Mouse (Mus musculus) thymus, adult 2 months (tissue): ENCODE data around the gene Slc16a11. TPM values are rescaled to one million over a fixed set of nuclear protein-coding genes. Genes with fewer than 3 reads are reported as not detected.

ENCODE experiments used
- DNase-seq: peaks from one replicate; pipeline ENCODE4 v3.0.0; 2021
- H3K27ac ChIP-seq: fragments of 200-500 bp; 2 replicates; pipeline ENCODE4 v1.5.1; 2012; ENCODE audit warnings: low read length, control low read depth; ENCODE audit not compliant: control insufficient read depth, insufficient read depth
- H3K27me3 ChIP-seq: fragments of 200-500 bp; 2 replicates; pipeline ENCODE4 v1.6.1; 2012; ENCODE audit warnings: mild to moderate bottlenecking, low read length, moderate library complexity, mixed read lengths; ENCODE audit not compliant: control insufficient read depth, insufficient read depth
- H3K36me3 ChIP-seq: fragments of 200-500 bp; 2 replicates; pipeline ENCODE4 v1.6.1; 2012; ENCODE audit warnings: mild to moderate bottlenecking, low read length, moderate library complexity; ENCODE audit not compliant: control insufficient read depth, insufficient read depth
- H3K4me1 ChIP-seq: fragments of 200-500 bp; replicated peaks from 2 replicates; pipeline ENCODE4 v1.6.1; 2012; ENCODE audit warnings: low read length; ENCODE audit not compliant: control insufficient read depth, insufficient read depth
- H3K4me3 ChIP-seq: fragments of 200-500 bp; 2 replicates; pipeline ENCODE4 v1.5.1; 2012; ENCODE audit warnings: mild to moderate bottlenecking, low read length, control low read depth, moderate library complexity; ENCODE audit not compliant: control insufficient read depth, insufficient read depth
- CTCF ChIP-seq: fragments of 200-500 bp; IDR thresholded peaks from 2 replicates; pipeline ENCODE4 v1.5.1; 2012; ENCODE audit warnings: mild to moderate bottlenecking, control low read depth, low read length, moderate library complexity, borderline replicate concordance; ENCODE audit not compliant: control insufficient read depth, poor library complexity, insufficient read depth; ENCODE audit errors: extremely low read depth
- POLR2A ChIP-seq: fragments of 200-500 bp; IDR thresholded peaks from 2 replicates; pipeline ENCODE4 v1.6.1; 2012; ENCODE audit warnings: mild to moderate bottlenecking, low read length, control low read depth, moderate library complexity; ENCODE audit not compliant: control insufficient read depth, poor library complexity, insufficient read depth; ENCODE audit errors: extremely low read depth
- WGBS: fragments of 180-500 bp; shearing (Covaris S2); methylation state at CpG from one replicate; pipeline ENCODE4 v1.1.7; 2018; 5-methylcytosine and 5-hydroxymethylcytosine counted together
- polyA plus RNA-seq: library from polyadenylated mRNA; depleted of rRNA; stranded (reverse); fragments of >200 nt; gene quantifications from 2 replicates; pipeline ENCODE4 v1.2.3, GENCODE M21; 2012; rRNA removed

The Slc16a11 gene
- polyA plus RNA-seq, 1 experiment: 5.3 TPM

DNA sequence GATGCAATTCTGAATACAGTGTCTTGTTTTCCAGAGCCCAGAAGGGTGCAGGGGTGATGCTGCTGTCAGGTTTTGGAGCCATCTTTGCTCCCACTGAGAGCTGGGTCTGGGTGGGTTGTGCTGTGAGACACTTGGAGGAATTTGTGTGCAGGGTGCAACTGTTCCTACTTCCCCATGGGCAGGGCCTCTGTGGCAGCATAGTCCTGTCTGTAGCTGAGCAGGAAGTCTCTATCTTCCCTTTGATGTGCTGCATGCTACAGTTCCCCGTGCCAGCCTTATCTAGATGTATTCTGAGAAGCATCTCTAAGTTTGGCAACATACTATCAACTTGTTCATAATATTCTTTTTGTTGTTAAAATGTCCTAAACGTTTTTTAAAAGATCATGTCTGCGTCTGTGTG lies 52.7 kb downstream of the Slc16a11 start:
- 6% methylated on average over 3 of the region's 3 CpGs for WGBS
- peak overlapping the region; percentile 91 for H3K27ac ChIP-seq

GRCm38 (mm10) chr11:70265819-70266218 lies 53.3 kb downstream of the Slc16a11 start:
- TF ChIP-seq POLR2A (no peak), CTCF (no peak)
- WGBS: 64% methylated on average over 4 of the region's 4 CpGs
- H3K4me3 ChIP-seq: no peak overlapping the region
- H3K27me3 ChIP-seq: no peaks in the 10 kb centered on the region
- H3K36me3 ChIP-seq: no peaks in the 10 kb centered on the region
- no peak for DNase-seq
- H3K4me1 ChIP-seq: peaks cover 22% of the 10 kb centered on the region
- H3K27ac ChIP-seq: peak overlapping the region; percentile 91

More for the DNA sequence above, 52.7 kb downstream of the Slc16a11 start:
- Histone ChIP-seq H3K27me3 (no peaks in the 10 kb centered on the region), H3K4me1 (peaks cover 22% of the 10 kb centered on the region), H3K4me3 (no peak overlapping the region), H3K36me3 (no peaks in the 10 kb centered on the region)
- TF ChIP-seq CTCF (no peak), POLR2A (no peak)
- peak; percentile 48 for DNase-seq

Other genes with a start within 250 kb of the Slc16a11 start
- gene Cldn7, start 248.0 kb upstream of the Slc16a11 start, polyA plus RNA-seq: 6.0 and 6.5 TPM in 2 replicates
- 133 and 148 TPM in 2 replicates for gene Ctdnep1, start 231.6 kb upstream of the Slc16a11 start, polyA plus RNA-seq
- 69.4 and 75.3 TPM in 2 replicates for gene Elp5, start 230.2 kb upstream of the Slc16a11 start, polyA plus RNA-seq
- 270 and 395 TPM in 2 replicates for gene Gabarap, start 221.6 kb upstream of the Slc16a11 start, polyA plus RNA-seq
- gene Phf23, start 217.0 kb upstream of the Slc16a11 start, polyA plus RNA-seq: 36.5 and 43.4 TPM in 2 replicates
- gene Dvl2, start 212.2 kb upstream of the Slc16a11 start, polyA plus RNA-seq: 52.4 and 55.7 TPM in 2 replicates
- 88.5 and 110 TPM in 2 replicates for gene Acadvl, start 197.3 kb upstream of the Slc16a11 start, polyA plus RNA-seq
- 71.7 and 72.1 TPM in 2 replicates for gene Dlg4, start 195.8 kb upstream of the Slc16a11 start, polyA plus RNA-seq
- 1.3 TPM in 1 of 2 replicates, not detected in the other for gene Asgr1, start 158.7 kb upstream of the Slc16a11 start, polyA plus RNA-seq
- gene Asgr2, start 120.1 kb upstream of the Slc16a11 start, polyA plus RNA-seq: 0.65 and 1.2 TPM in 2 replicates
- 6.4 and 6.8 TPM in 2 replicates for gene Mgl2, start 82.4 kb upstream of the Slc16a11 start, polyA plus RNA-seq
- 4.1 and 4.6 TPM in 2 replicates for gene Clec10a, start 56.6 kb upstream of the Slc16a11 start, polyA plus RNA-seq
- gene Slc16a13, start 8.3 kb downstream of the Slc16a11 start, polyA plus RNA-seq: 2.9 and 6.1 TPM in 2 replicates
- gene Bcl6b, start 17.0 kb downstream of the Slc16a11 start, polyA plus RNA-seq: 0.97 and 1.6 TPM in 2 replicates
- 150 and 153 TPM in 2 replicates for gene 0610010K14Rik, start 25.2 kb downstream of the Slc16a11 start, polyA plus RNA-seq
- gene Gm21988, start 27.1 kb downstream of the Slc16a11 start, polyA plus RNA-seq: 11.1 and 11.6 TPM in 2 replicates
- gene Rnasek, start 27.1 kb downstream of the Slc16a11 start, polyA plus RNA-seq: 173 and 186 TPM in 2 replicates
- gene Alox12, start 42.6 kb downstream of the Slc16a11 start, polyA plus RNA-seq: 0.68 and 1.2 TPM in 2 replicates
- gene Alox12e, start 109.9 kb downstream of the Slc16a11 start, polyA plus RNA-seq: 38.5 and 44.2 TPM in 2 replicates
- gene Alox15, start 139.3 kb downstream of the Slc16a11 start, polyA plus RNA-seq: 10.3 and 14.5 TPM in 2 replicates
- 33.0 and 40.4 TPM in 2 replicates for gene Pelp1, start 197.3 kb downstream of the Slc16a11 start, polyA plus RNA-seq
- gene Arrb2, start 219.9 kb downstream of the Slc16a11 start, polyA plus RNA-seq: 213 and 220 TPM in 2 replicates
- gene Med11, start 239.2 kb downstream of the Slc16a11 start, polyA plus RNA-seq: 29.1 and 34.8 TPM in 2 replicates
- 27.0 and 31.2 TPM in 2 replicates for gene Zmynd15, start 246.7 kb downstream of the Slc16a11 start, polyA plus RNA-seq
- gene Cxcl16, start 247.2 kb downstream of the Slc16a11 start, polyA plus RNA-seq: 57.7 and 92.8 TPM in 2 replicates